ENCODE assay signal across 20 mouse cellular contexts in the genomic region with DNA sequence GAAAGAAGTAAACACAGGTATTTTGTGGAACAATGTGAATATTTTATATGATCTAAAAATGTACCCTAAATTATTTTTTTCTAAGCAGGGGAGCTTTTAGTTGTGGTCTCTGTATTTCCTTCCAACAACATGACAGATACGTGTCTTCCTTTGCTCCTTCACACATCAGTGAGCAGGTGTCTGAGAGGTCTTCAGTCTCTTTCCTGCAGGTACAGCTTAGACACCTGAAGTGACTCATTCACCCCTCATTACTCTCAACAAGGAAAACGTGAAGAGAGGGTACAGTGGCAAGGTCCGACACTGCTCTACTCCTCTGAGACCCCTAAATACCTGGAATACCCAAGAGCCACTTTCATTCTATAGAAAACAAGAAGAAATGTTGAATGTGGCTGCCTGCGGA.
A peak's percentile ranks its signal among the peaks of the same experiment; 100 is the strongest.
DNase-seq lines count a peak whose midpoint lies in the region; ATAC-seq lines count a peak whose summit lies in the region.
"Had no signal": no experiment of that assay in that cellular context is flagged by ENCODE, and none has a peak within 500 bp of the region (broad histone marks: within the 10 kb centered on the region; RNA-seq: fewer than 3 reads in every experiment).

No protein-coding gene starts in this region.

- H3K4me1 ChIP-seq in heart, embryonic 10.5 days, result no peaks in the 10 kb centered on the region
- no peaks in the 10 kb centered on the region for H3K4me1 ChIP-seq in heart, embryonic 11.5 days (ENCODE audit: control insufficient read depth, insufficient read depth, low read length)
- H3K4me1 ChIP-seq in hindbrain, embryonic 10.5 days (replicated peaks), result no peaks in the 10 kb centered on the region
- H3K4me1 ChIP-seq: embryonic facial prominence, embryonic 15.5 days; forebrain, embryonic 10.5 days; heart, embryonic 12.5 days; hindbrain, embryonic 15.5 days had no signal

- no peak overlapping the region for H3K9ac ChIP-seq in heart, embryonic 11.5 days (ENCODE audit: low read depth, low read length)
- H3K9ac ChIP-seq: embryonic facial prominence, embryonic 15.5 days; heart, embryonic 12.5 days; hindbrain, embryonic 15.5 days had no signal

- H3K4me2 ChIP-seq in heart, embryonic 11.5 days, result no peak overlapping the region
- H3K4me2 ChIP-seq: embryonic facial prominence, embryonic 15.5 days; heart, embryonic 12.5 days; hindbrain, embryonic 15.5 days had no signal

- no peaks in the 10 kb centered on the region for H3K9me3 ChIP-seq in heart, embryonic 10.5 days
- no peaks in the 10 kb centered on the region for H3K9me3 ChIP-seq in heart, embryonic 11.5 days (replicated peaks; ENCODE audit: control insufficient read depth, low read length)
- no peaks in the 10 kb centered on the region for H3K9me3 ChIP-seq in hindbrain, embryonic 10.5 days
- H3K9me3 ChIP-seq: embryonic facial prominence, embryonic 15.5 days; forebrain, embryonic 10.5 days; heart, embryonic 12.5 days; hindbrain, embryonic 15.5 days had no signal

- WGBS in heart, embryonic 10.5 days, result 73% methylated on average over 4 of the region's 4 CpGs
- 79% methylated on average over 4 of the region's 4 CpGs for WGBS in heart, embryonic 11.5 days (ENCODE audit: insufficient replicate concordance)
- WGBS in hindbrain, embryonic 10.5 days, result 79% methylated on average over 4 of the region's 4 CpGs

- peak; percentile 14 for DNase-seq in heart, embryonic 10.5 days (ENCODE audit: low spot score)
- peak; percentile 42 for DNase-seq in CD4-positive helper T cell, adult 2 months (ENCODE audit: low read depth, low spot score)
- peak; percentile 61 for DNase-seq in naive thymus-derived CD4-positive, alpha-beta T cell, adult 2 months (ENCODE audit: low read depth)
- no peak for DNase-seq in hindbrain, embryonic 10.5 days (ENCODE audit: low spot score)
- DNase-seq in cerebellum, postnatal 10 days, result no peak
- DNase-seq in adrenal gland, adult 18-20 months (ENCODE audit: low spot score in 2 of 2), result no peak
- DNase-seq: adrenal gland, adult 2 months; adrenal gland, postnatal 25 days; cerebellum, adult 18-20 months; cerebellum, adult 9-11 months; gastrocnemius, postnatal 10 days; heart, adult 18-20 months had no signal

- ATAC-seq in heart, embryonic 11.5 days (replicated peaks; ENCODE audit: insufficient number of reproducible peaks, low FRiP score, low TSS enrichment), result no peak
- ATAC-seq: activated CD4-positive, CD25-positive, alpha-beta regulatory T cell, adult 4 months; forebrain, embryonic 14.5 days had no signal

- H3K27ac ChIP-seq in heart, embryonic 10.5 days, result no peak overlapping the region
- H3K27ac ChIP-seq in heart, embryonic 11.5 days (ENCODE audit: low read depth, low read length), result no peak overlapping the region
- no peak overlapping the region for H3K27ac ChIP-seq in hindbrain, embryonic 10.5 days
- H3K27ac ChIP-seq: embryonic facial prominence, embryonic 15.5 days; forebrain, embryonic 10.5 days; hindbrain, embryonic 15.5 days had no signal

- H3K36me3 ChIP-seq in heart, embryonic 10.5 days, result no peaks in the 10 kb centered on the region
- no peaks in the 10 kb centered on the region for H3K36me3 ChIP-seq in heart, embryonic 11.5 days (ENCODE audit: control insufficient read depth, insufficient read depth, low read length)
- H3K36me3 ChIP-seq in hindbrain, embryonic 10.5 days, result no peaks in the 10 kb centered on the region
- H3K36me3 ChIP-seq: embryonic facial prominence, embryonic 15.5 days; forebrain, embryonic 10.5 days; heart, embryonic 12.5 days; hindbrain, embryonic 15.5 days had no signal

- no peaks in the 10 kb centered on the region for H3K27me3 ChIP-seq in heart, embryonic 10.5 days (ENCODE audit: insufficient read depth, poor library complexity, severe bottlenecking)
- H3K27me3 ChIP-seq in heart, embryonic 11.5 days (ENCODE audit: control insufficient read depth, insufficient read depth, low read length), result no peaks in the 10 kb centered on the region
- no peaks in the 10 kb centered on the region for H3K27me3 ChIP-seq in hindbrain, embryonic 10.5 days (ENCODE audit: insufficient read depth, poor library complexity, severe bottlenecking)
- H3K27me3 ChIP-seq: embryonic facial prominence, embryonic 15.5 days; heart, embryonic 12.5 days; hindbrain, embryonic 15.5 days had no signal

- no peak overlapping the region for H3K4me3 ChIP-seq in heart, embryonic 10.5 days
- no peak overlapping the region for H3K4me3 ChIP-seq in heart, embryonic 11.5 days (ENCODE audit: low read depth, low read length)
- H3K4me3 ChIP-seq in hindbrain, embryonic 10.5 days, result no peak overlapping the region
- H3K4me3 ChIP-seq: embryonic facial prominence, embryonic 15.5 days; erythroblast, embryonic 14.5 days; forebrain, embryonic 10.5 days; heart, embryonic 12.5 days; hindbrain, embryonic 15.5 days had no signal

Comparison
In these comparisons a context has a peak if more than half of its experiments do, and no peak if none do; other contexts are left out.
1. DNase-seq: peak in heart, embryonic 10.5 days (single experiment), CD4-positive helper T cell, adult 2 months (single experiment) and naive thymus-derived CD4-positive, alpha-beta T cell, adult 2 months (single experiment); none in hindbrain, embryonic 10.5 days (single experiment), cerebellum, postnatal 10 days (0 of 2) and adrenal gland, adult 18-20 months (0 of 2).